Mouse (Mus musculus) megakaryocyte, embryonic 14.5 days (primary cell): Measurements from ENCODE around the gene Tmem233.

Experiments used
- FLI1 ChIP-seq: IDR thresholded peaks from 2 replicates; pipeline ENCODE4 v1.6.1; 2012; ENCODE audit warnings: low read length, inconsistent platforms, mixed read lengths
- GATA1 ChIP-seq: IDR thresholded peaks from 3 replicates; pipeline ENCODE4 v1.6.1; 2012; ENCODE audit warnings: mixed read lengths, low read length, inconsistent platforms, borderline replicate concordance

DNA sequence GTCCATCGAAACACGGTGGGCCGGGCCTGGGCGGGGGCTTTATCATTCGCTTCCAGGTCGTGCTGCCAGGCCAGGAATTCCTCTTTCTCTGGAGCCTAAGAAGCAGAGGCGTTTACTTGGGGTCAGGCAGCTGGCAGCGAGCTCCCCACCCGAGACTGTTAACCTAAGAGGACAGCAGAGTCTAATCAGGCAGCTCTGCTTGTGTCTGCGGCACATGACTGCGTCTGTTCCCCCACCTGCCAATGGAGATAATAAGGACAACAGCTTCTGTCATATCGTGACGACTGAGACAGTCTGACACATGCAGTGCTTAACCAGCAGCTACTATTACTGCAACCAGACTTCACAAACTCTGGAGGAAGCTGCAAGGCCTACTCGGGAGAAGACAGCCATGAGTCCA lies 61.5 kb downstream of the Tmem233 start:
- TF ChIP-seq GATA1, result no peak
- no peak for TF ChIP-seq FLI1
